8 mouse cellular contexts compared by ENCODE assay signal in genomic region chr12:3356824-3357223, GRCm38 (mm10). TPM values are rescaled to one million over a fixed set of nuclear protein-coding genes. Genes with fewer than 3 reads are reported as not detected.
DNase-seq lines count a peak whose midpoint lies in the region; ATAC-seq and TF ChIP-seq lines count a peak whose summit lies in the region.

No protein-coding gene starts in this region.

- 49% methylated on average over 16 of the region's 16 CpGs for WGBS in heart, postnatal 0 days
- 66% methylated on average over 14 of the region's 16 CpGs for WGBS in embryonic facial prominence, embryonic 12.5 days

- H3K27ac ChIP-seq in heart, postnatal 0 days (ENCODE audit: low read depth) = no peak overlapping the region
- H3K27ac ChIP-seq in embryonic facial prominence, embryonic 12.5 days = no peak overlapping the region

- no peaks in the 10 kb centered on the region for H3K9me3 ChIP-seq in heart, postnatal 0 days (replicated peaks; ENCODE audit: control insufficient read depth, low read length)
- no peaks in the 10 kb centered on the region for H3K9me3 ChIP-seq in embryonic facial prominence, embryonic 12.5 days
- H3K9me3 ChIP-seq in megakaryocyte, embryonic 14.5 days = no peaks in the 10 kb centered on the region

- no peak overlapping the region for H3K4me3 ChIP-seq in heart, postnatal 0 days (ENCODE audit: low read depth, low read length)
- H3K4me3 ChIP-seq in embryonic facial prominence, embryonic 12.5 days = 0 out of 2 replicates have a peak overlapping the region, but pooled peaks have one; percentile 5
- H3K4me3 ChIP-seq in megakaryocyte, embryonic 14.5 days (replicated peaks) = peak overlapping the region; percentile 4

- H3K27me3 ChIP-seq in heart, postnatal 0 days (ENCODE audit: control insufficient read depth, insufficient read depth, low read length) = no peaks in the 10 kb centered on the region
- no peaks in the 10 kb centered on the region for H3K27me3 ChIP-seq in embryonic facial prominence, embryonic 12.5 days
- peaks cover 1% of the 10 kb centered on the region for H3K27me3 ChIP-seq in megakaryocyte, embryonic 14.5 days (replicated peaks)

- TF ChIP-seq EP300 in heart, postnatal 0 days (IDR thresholded peaks at IDR 0.05; ENCODE audit: low read depth) = no peak

- DNase-seq in heart, postnatal 0 days (ENCODE audit: low spot score) = no peak
- DNase-seq in heart, postnatal 4 days = no peak
- peak; percentile 75 for DNase-seq in CD4-positive, CD25-positive, alpha-beta regulatory T cell, adult 2 months (ENCODE audit: low read depth, low spot score)
- no peak for DNase-seq in left cerebral cortex, postnatal 14 days (ENCODE audit: low spot score in 2 of 2)
- DNase-seq in cerebellum, adult 8-10 months = no peak
- no peak for DNase-seq in retina, embryonic 14.5 days (ENCODE audit: low spot score)

- H3K4me2 ChIP-seq in heart, postnatal 0 days (ENCODE audit: low read depth, low read length) = peak overlapping the region; percentile 36; the same call in 1 of the 2 replicates
- H3K4me2 ChIP-seq in embryonic facial prominence, embryonic 12.5 days (replicated peaks) = no peak overlapping the region; the same call in 1 of the 2 replicates

- 0 out of 2 replicates have a peak, but pooled peaks have one; percentile 20 for ATAC-seq in heart, postnatal 0 days (ENCODE audit: insufficient read depth, low read depth)
- ATAC-seq in embryonic facial prominence, embryonic 12.5 days (ENCODE audit: insufficient number of reproducible peaks, insufficient read depth, low FRiP score, low TSS enrichment) = no peak

- TF ChIP-seq CTCF in heart, postnatal 0 days (IDR thresholded peaks at IDR 0.05; ENCODE audit: low read depth) = no peak

- intact Hi-C loops in left cerebral cortex, postnatal 14 days (cut with DNase I) = no loop called here

- no peaks in the 10 kb centered on the region for H3K4me1 ChIP-seq in heart, postnatal 0 days (ENCODE audit: control insufficient read depth, insufficient read depth)
- no peaks in the 10 kb centered on the region for H3K4me1 ChIP-seq in embryonic facial prominence, embryonic 12.5 days
- H3K4me1 ChIP-seq in megakaryocyte, embryonic 14.5 days = peaks cover 10% of the 10 kb centered on the region

- no peak overlapping the region for H3K9ac ChIP-seq in heart, postnatal 0 days (replicated peaks; ENCODE audit: low read depth, low read length)
- no peak overlapping the region for H3K9ac ChIP-seq in embryonic facial prominence, embryonic 12.5 days

- no peaks in the 10 kb centered on the region for H3K36me3 ChIP-seq in heart, postnatal 0 days (replicated peaks; ENCODE audit: control insufficient read depth, insufficient read depth, low read length)
- no peaks in the 10 kb centered on the region for H3K36me3 ChIP-seq in embryonic facial prominence, embryonic 12.5 days
- H3K36me3 ChIP-seq in megakaryocyte, embryonic 14.5 days (replicated peaks; ENCODE audit: low read length) = no peaks in the 10 kb centered on the region

RNA-seq across cellular contexts. Expression of gene Kif3c, which starts 8.1 kb away (rescaled TPM):
- total RNA-seq in heart, postnatal 0 days (2014; rRNA removed; ENCODE audit: low replicate concordance) = 4.3 and 8.3 TPM in 2 replicates
- 2.4 and 2.9 TPM in 2 replicates for polyA plus RNA-seq in heart, postnatal 0 days (2015; fragmentation: Nextera tagmentation; extraction: Ambion mirVana)
- total RNA-seq in heart, postnatal 4 days (2021) = 1 to 10 TPM; 5.2 to 5.7 TPM
- 26.1 and 28.1 TPM in 2 replicates for polyA plus RNA-seq in embryonic facial prominence, embryonic 12.5 days (2016; fragmentation: Nextera tagmentation; extraction: Ambion mirVana)
- polyA plus RNA-seq in megakaryocyte, embryonic 14.5 days (2012; ENCODE audit: insufficient read depth, low replicate concordance) = 1.3 and 2.8 TPM in 2 replicates
- 100 to 1,000 TPM; 210 to 212 TPM for total RNA-seq in left cerebral cortex, postnatal 14 days (2021)

RNA-seq across cellular contexts. Expression of gene Rab10, which starts 47.1 kb away (rescaled TPM):
- total RNA-seq in heart, postnatal 0 days (2014; rRNA removed; ENCODE audit: low replicate concordance) = 91.4 and 113 TPM in 2 replicates
- 54.9 and 56.2 TPM in 2 replicates for polyA plus RNA-seq in heart, postnatal 0 days (2015; fragmentation: Nextera tagmentation; extraction: Ambion mirVana)
- total RNA-seq in heart, postnatal 4 days (2021) = 100 to 1,000 TPM; 113 to 115 TPM
- polyA plus RNA-seq in embryonic facial prominence, embryonic 12.5 days (2016; fragmentation: Nextera tagmentation; extraction: Ambion mirVana) = 116 and 121 TPM in 2 replicates
- polyA plus RNA-seq in megakaryocyte, embryonic 14.5 days (2012; ENCODE audit: insufficient read depth, low replicate concordance) = 44.4 and 62.1 TPM in 2 replicates
- 100 to 1,000 TPM; 168 to 172 TPM for total RNA-seq in left cerebral cortex, postnatal 14 days (2021)

Comparison
In these comparisons a context has a peak if more than half of its experiments do, and no peak if none do; other contexts are left out.
1. RNA of gene Kif3c, which starts 8.1 kb away (total RNA-seq): 210 to 212 TPM in left cerebral cortex, postnatal 14 days; 4.3 to 8.3 TPM in heart, postnatal 0 days and 5.2 to 5.7 TPM in heart, postnatal 4 days; every median in the first group is over 10 times any median in the second.